Mouse (Mus musculus): ENCODE results near the gene Unc80. TPM values are rescaled to one million over a fixed set of nuclear protein-coding genes. Genes with fewer than 3 reads are reported as not detected.

Unc80 gene
- polyA plus RNA-seq, 1 experiment = 6.1 TPM

- TF ChIP-seq CTCF (IDR thresholded peaks at IDR 0.05; ENCODE audit: control insufficient read depth, insufficient read depth, insufficient replicate concordance, low read depth, low read length) = no peak
- no peak for TF ChIP-seq POLR2A (IDR thresholded peaks at IDR 0.05; ENCODE audit: control insufficient read depth, low read depth, low read length)
- Histone ChIP-seq H3K4me3 (ENCODE audit: control insufficient read depth, low read depth, low read length) (no peak overlapping the region), H3K27me3 (ENCODE audit: control insufficient read depth, insufficient read depth, low read length) (no peaks in the 10 kb centered on the region), H3K36me3 (ENCODE audit: control insufficient read depth, insufficient read depth, low read length) (no peaks in the 10 kb centered on the region), H3K27ac (ENCODE audit: control insufficient read depth, insufficient read depth, low read depth, low read length) (no peak overlapping the region), H3K4me1 (ENCODE audit: control insufficient read depth, insufficient read depth, low read length) (no peaks in the 10 kb centered on the region)
These were observed 187.6 kb downstream of the Unc80 start for GRCm38 (mm10) chr1:66655747-66656119.

GRCm38 (mm10) chr1:66671475-66671874 lies 203.3 kb downstream of the Unc80 start:
- Histone ChIP-seq H3K4me3 (ENCODE audit: control insufficient read depth, low read depth, low read length) (no peak overlapping the region), H3K36me3 (ENCODE audit: control insufficient read depth, insufficient read depth, low read length) (no peaks in the 10 kb centered on the region), H3K27me3 (ENCODE audit: control insufficient read depth, insufficient read depth, low read length) (no peaks in the 10 kb centered on the region), H3K4me1 (ENCODE audit: control insufficient read depth, insufficient read depth, low read length) (no peaks in the 10 kb centered on the region), H3K27ac (ENCODE audit: control insufficient read depth, insufficient read depth, low read depth, low read length) (no peak overlapping the region)
- TF ChIP-seq POLR2A (IDR thresholded peaks at IDR 0.05; ENCODE audit: control insufficient read depth, low read depth, low read length) = no peak
- no peak for TF ChIP-seq CTCF (IDR thresholded peaks at IDR 0.05; ENCODE audit: control insufficient read depth, insufficient read depth, insufficient replicate concordance, low read depth, low read length)

- Histone ChIP-seq H3K27me3 (ENCODE audit: control insufficient read depth, insufficient read depth, low read length) (no peaks in the 10 kb centered on the region), H3K4me1 (ENCODE audit: control insufficient read depth, insufficient read depth, low read length) (peaks cover 4% of the 10 kb centered on the region; the same call in 1 of the 2 replicates), H3K4me3 (ENCODE audit: control insufficient read depth, low read depth, low read length) (no peak overlapping the region)
These were observed 204.6 kb downstream of the Unc80 start for GRCm38 (mm10) chr1:66672812-66673211.

GRCm38 (mm10) chr1:66677928-66678327 lies 209.8 kb downstream of the Unc80 start:
- H3K4me1 ChIP-seq (ENCODE audit: control insufficient read depth, insufficient read depth, low read length) = peaks cover 6% of the 10 kb centered on the region
- no peak for TF ChIP-seq CTCF (IDR thresholded peaks at IDR 0.05; ENCODE audit: control insufficient read depth, insufficient read depth, insufficient replicate concordance, low read depth, low read length)
- TF ChIP-seq POLR2A (IDR thresholded peaks at IDR 0.05; ENCODE audit: control insufficient read depth, low read depth, low read length) = no peak

More at GRCm38 (mm10) chr1:66672812-66673211, 204.6 kb downstream of the Unc80 start:
- no peak for TF ChIP-seq POLR2A (IDR thresholded peaks at IDR 0.05; ENCODE audit: control insufficient read depth, low read depth, low read length)
- no peak for TF ChIP-seq CTCF (IDR thresholded peaks at IDR 0.05; ENCODE audit: control insufficient read depth, insufficient read depth, insufficient replicate concordance, low read depth, low read length)
- H3K36me3 ChIP-seq (ENCODE audit: control insufficient read depth, insufficient read depth, low read length) = no peaks in the 10 kb centered on the region
- no peak overlapping the region for H3K27ac ChIP-seq (ENCODE audit: control insufficient read depth, insufficient read depth, low read depth, low read length)

GRCm38 (mm10) chr1:66678662-66679061 lies 210.5 kb downstream of the Unc80 start:
- Histone ChIP-seq H3K36me3 (ENCODE audit: control insufficient read depth, insufficient read depth, low read length) (no peaks in the 10 kb centered on the region), H3K4me3 (ENCODE audit: control insufficient read depth, low read depth, low read length) (no peak overlapping the region), H3K4me1 (ENCODE audit: control insufficient read depth, insufficient read depth, low read length) (peaks cover 6% of the 10 kb centered on the region), H3K27me3 (ENCODE audit: control insufficient read depth, insufficient read depth, low read length) (no peaks in the 10 kb centered on the region), H3K27ac (ENCODE audit: control insufficient read depth, insufficient read depth, low read depth, low read length) (no peak overlapping the region)
- TF ChIP-seq CTCF (IDR thresholded peaks at IDR 0.05; ENCODE audit: control insufficient read depth, insufficient read depth, insufficient replicate concordance, low read depth, low read length) (no peak), POLR2A (IDR thresholded peaks at IDR 0.05; ENCODE audit: control insufficient read depth, low read depth, low read length) (no peak)

More at GRCm38 (mm10) chr1:66677928-66678327, 209.8 kb downstream of the Unc80 start:
- Histone ChIP-seq H3K4me3 (ENCODE audit: control insufficient read depth, low read depth, low read length) (peak overlapping the region; percentile 5; the same call in 1 of the 2 replicates), H3K36me3 (ENCODE audit: control insufficient read depth, insufficient read depth, low read length) (no peaks in the 10 kb centered on the region), H3K27ac (ENCODE audit: control insufficient read depth, insufficient read depth, low read depth, low read length) (no peak overlapping the region), H3K27me3 (ENCODE audit: control insufficient read depth, insufficient read depth, low read length) (no peaks in the 10 kb centered on the region)

GRCm38 (mm10) chr1:66682974-66683373 lies 214.8 kb downstream of the Unc80 start:
- Histone ChIP-seq H3K27ac (ENCODE audit: control insufficient read depth, insufficient read depth, low read depth, low read length) (no peak overlapping the region), H3K4me3 (ENCODE audit: control insufficient read depth, low read depth, low read length) (no peak overlapping the region), H3K4me1 (ENCODE audit: control insufficient read depth, insufficient read depth, low read length) (peaks cover under 1% of the 10 kb centered on the region), H3K27me3 (ENCODE audit: control insufficient read depth, insufficient read depth, low read length) (no peaks in the 10 kb centered on the region), H3K36me3 (ENCODE audit: control insufficient read depth, insufficient read depth, low read length) (no peaks in the 10 kb centered on the region)
- TF ChIP-seq POLR2A (IDR thresholded peaks at IDR 0.05; ENCODE audit: control insufficient read depth, low read depth, low read length) (no peak), CTCF (IDR thresholded peaks at IDR 0.05; ENCODE audit: control insufficient read depth, insufficient read depth, insufficient replicate concordance, low read depth, low read length) (no peak)

GRCm38 (mm10) chr1:66691772-66692171 lies 223.6 kb downstream of the Unc80 start:
- no peaks in the 10 kb centered on the region for H3K27me3 ChIP-seq (ENCODE audit: control insufficient read depth, insufficient read depth, low read length)

GRCm38 (mm10) chr1:66692308-66692707 lies 224.1 kb downstream of the Unc80 start:
- H3K27me3 ChIP-seq (ENCODE audit: control insufficient read depth, insufficient read depth, low read length) = no peaks in the 10 kb centered on the region
- TF ChIP-seq POLR2A (IDR thresholded peaks at IDR 0.05; ENCODE audit: control insufficient read depth, low read depth, low read length) (no peak), CTCF (IDR thresholded peaks at IDR 0.05; ENCODE audit: control insufficient read depth, insufficient read depth, insufficient replicate concordance, low read depth, low read length) (no peak)

More at GRCm38 (mm10) chr1:66691772-66692171, 223.6 kb downstream of the Unc80 start:
- no peaks in the 10 kb centered on the region for H3K4me1 ChIP-seq (ENCODE audit: control insufficient read depth, insufficient read depth, low read length)
- no peak for TF ChIP-seq CTCF (IDR thresholded peaks at IDR 0.05; ENCODE audit: control insufficient read depth, insufficient read depth, insufficient replicate concordance, low read depth, low read length)
- no peak for TF ChIP-seq POLR2A (IDR thresholded peaks at IDR 0.05; ENCODE audit: control insufficient read depth, low read depth, low read length)
- no peak overlapping the region for H3K4me3 ChIP-seq (ENCODE audit: control insufficient read depth, low read depth, low read length)
- no peak overlapping the region for H3K27ac ChIP-seq (ENCODE audit: control insufficient read depth, insufficient read depth, low read depth, low read length)
- H3K36me3 ChIP-seq (ENCODE audit: control insufficient read depth, insufficient read depth, low read length) = no peaks in the 10 kb centered on the region

More at GRCm38 (mm10) chr1:66692308-66692707, 224.1 kb downstream of the Unc80 start:
- no peaks in the 10 kb centered on the region for H3K36me3 ChIP-seq (ENCODE audit: control insufficient read depth, insufficient read depth, low read length)
- no peak overlapping the region for H3K27ac ChIP-seq (ENCODE audit: control insufficient read depth, insufficient read depth, low read depth, low read length)
- H3K4me3 ChIP-seq (ENCODE audit: control insufficient read depth, low read depth, low read length) = no peak overlapping the region
- no peaks in the 10 kb centered on the region for H3K4me1 ChIP-seq (ENCODE audit: control insufficient read depth, insufficient read depth, low read length)

Data from testis, adult 2 months (tissue).